Mouse (Mus musculus): Measurements from ENCODE around the gene Cbarp.
"Not testable (repeated sequence)": the region's sequence is repeated elsewhere in the genome, so short reads cannot be mapped to it uniquely, and the experiment has no call there.

The Cbarp gene

GRCm38 (mm10) chr10:80169651-80170050 lies 29.0 kb upstream of the Cbarp start:
- no peak for DNase-seq

- no peak for DNase-seq
Observed at GRCm38 (mm10) chr10:80169070-80169469, 28.4 kb upstream of the Cbarp start.

DNA sequence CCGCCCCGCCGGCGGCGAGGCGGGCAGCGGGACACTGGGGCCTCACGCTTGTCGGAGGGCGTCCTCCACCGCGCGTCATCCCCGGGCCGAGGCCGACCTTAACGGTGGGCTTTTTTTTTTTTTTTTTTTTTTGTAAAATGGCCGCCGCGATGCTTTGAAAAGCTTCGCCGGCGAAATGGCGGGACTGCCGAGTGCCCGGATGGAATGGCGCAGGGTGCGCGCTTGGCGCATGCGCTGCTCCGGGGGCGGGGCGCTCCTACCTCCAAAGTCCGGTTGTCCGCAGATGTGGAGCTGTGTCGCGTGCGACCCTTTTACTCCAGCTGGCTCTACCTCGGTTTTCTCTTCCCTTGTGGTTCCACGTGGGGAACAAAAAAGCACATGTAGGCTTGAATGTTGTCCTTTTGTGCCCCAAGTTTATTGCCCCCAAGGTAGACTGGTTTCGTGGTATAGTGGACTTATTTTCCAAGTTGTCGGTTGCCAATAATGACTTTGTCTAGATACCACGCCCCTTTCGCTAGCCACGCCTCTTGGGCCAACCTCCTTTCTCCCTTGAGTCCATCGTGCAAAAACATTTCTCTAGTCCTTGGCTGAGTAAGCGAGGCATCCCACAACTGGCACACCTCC lies 27.5 kb upstream of the Cbarp start:
- peak; percentile 97 for DNase-seq

DNA sequence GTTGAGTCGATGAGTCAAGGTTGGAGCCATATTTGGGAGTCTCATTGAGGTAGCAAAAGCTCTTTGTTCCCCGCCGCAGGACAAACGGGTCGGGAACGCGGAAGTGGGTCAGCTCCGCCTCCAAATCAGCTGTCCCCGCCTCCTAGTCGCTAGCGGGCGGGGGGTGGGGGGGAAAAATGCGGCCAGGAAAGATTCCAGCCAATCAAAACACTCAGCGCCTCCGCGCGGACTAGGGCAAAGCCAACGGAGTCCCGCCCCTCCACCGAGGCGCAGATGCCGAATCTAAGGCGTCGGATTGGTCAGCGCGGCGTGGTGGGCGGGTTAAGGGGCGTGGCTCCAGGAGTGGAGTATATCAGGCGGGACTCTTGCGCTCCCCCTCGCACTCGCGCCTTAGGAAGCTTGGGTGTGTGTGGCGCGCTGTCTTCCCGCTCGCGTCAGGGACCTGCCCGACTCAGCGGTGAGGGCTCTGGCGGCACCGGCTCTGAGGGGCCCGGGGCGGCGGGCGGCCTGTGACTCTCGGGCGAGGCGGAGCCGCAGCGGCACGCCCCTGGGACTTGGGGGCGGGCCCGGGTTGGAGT lies 26.9 kb upstream of the Cbarp start:
- DNase-seq: peak; percentile 100

- not testable (repeated sequence) for DNase-seq
Observed at GRCm38 (mm10) chr10:80166136-80166535, 25.5 kb upstream of the Cbarp start.

DNA sequence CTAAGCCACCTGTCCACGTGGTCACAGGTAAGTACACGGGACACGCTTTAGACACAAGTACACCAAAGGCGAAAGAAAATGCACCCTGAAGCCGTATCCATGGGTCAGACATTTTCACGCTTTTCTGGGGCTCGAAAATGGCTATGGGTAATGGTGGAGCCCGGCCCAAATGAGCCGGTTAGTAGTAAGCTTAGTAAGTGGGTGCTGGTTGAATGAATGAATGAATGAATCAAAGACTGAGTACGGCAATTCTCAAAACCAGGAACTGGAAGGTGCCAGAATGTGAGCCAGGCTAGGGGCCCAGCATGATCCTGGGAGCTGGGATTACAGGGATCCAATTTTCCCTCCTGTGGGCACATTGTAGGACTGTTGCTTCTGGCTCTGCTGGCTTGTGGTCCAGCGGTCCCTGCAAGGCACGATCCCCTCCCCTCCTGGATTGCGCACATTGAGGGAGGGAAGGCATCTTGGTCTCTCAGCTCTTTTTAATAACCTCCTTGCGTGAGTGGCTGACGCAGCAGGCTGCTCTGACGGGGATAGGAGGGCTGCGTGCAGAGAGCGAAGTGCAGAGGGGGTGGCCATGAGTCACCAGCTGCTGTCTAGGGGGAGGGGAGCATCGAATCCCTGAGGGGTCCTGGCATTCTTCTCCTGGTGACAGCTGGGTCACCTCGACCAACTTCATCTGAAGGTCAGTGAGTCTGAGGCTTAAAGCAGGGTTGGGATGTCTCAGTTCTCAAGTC lies 24.9 kb upstream of the Cbarp start, which contains the start of gene Cirbp:
TSS of gene Cirbp (plus strand) at position 594 of the 737 bp plus-strand sequence.
- DNase-seq: peak; percentile 66

DNA sequence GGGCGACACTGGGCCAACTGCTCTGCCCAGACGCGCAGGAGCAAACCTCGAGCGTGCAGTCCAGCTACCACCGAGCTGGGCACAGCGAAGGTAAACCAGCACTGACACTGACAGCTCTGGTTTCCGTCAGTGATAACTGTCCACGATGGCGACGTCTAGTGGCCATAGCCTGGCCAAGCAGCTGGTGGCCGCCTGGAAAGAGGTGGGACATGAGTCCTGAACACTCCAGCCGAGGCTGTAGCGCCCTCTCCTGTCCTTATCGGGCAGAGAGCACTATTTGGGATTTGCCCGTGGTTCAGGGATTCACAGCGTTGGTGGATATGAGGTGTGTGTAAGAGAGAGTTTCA lies 24.3 kb upstream of the Cbarp start:
- peak; percentile 97 for DNase-seq

DNA sequence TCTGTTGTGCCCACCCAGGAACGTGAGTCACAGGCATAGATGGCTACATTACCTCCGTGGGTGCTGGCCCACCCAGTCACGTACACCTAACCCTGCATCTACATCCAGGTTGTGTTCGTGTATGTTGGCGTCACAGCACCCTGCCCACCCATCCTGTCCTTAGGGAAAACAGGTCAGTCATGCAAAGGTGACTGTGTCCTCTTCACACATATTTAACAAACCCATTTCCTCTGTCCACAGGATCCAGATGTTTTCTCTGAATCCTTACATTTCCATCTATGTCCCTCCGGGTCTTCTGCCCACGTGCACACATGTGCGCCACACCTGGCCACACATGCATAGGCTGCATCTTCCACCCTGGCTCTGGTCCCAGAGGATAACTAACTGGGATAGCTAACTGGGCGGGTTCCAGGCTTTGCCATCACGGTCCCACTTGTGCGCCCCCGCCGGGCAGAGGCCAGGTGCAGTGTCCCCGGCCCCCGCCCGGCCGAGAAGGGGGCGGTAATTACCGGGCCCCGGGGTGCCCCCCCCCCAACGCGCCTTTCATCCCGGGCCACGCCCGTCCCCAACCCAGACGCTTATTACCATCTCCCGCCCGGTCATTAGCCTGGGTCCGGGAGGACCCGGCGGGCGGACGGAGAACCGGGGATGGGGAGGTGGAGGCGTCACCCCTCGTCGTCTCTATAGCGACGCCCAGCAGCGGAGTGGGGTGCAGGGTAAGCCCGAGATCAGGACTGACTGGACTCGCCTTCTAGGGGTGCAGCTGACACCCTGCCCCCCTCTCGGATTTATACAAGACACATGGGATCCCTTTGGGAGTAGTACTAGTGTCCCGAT lies 23.7 kb upstream of the Cbarp start:
- DNase-seq: peak; percentile 32

DNA sequence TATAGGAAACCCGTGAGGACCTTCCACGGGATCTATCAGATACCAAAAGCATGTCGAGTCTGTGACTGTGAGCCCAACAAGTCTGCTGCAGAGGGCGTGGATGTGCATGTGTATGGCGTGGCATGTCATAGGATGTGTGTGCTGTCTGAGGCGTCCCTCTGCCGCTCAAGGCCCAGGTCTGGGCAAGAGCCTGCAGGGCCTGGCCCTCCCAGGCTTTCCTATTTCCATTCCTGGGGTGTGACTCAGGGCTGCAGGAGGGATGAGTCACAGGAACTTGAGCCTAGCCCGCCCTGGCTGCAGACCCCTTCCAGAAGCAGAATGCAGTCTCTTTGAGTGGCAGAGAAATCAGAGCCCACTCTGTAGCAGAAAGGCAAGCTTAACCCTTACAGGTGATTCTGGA lies 23.1 kb upstream of the Cbarp start:
- no peak for DNase-seq

DNA sequence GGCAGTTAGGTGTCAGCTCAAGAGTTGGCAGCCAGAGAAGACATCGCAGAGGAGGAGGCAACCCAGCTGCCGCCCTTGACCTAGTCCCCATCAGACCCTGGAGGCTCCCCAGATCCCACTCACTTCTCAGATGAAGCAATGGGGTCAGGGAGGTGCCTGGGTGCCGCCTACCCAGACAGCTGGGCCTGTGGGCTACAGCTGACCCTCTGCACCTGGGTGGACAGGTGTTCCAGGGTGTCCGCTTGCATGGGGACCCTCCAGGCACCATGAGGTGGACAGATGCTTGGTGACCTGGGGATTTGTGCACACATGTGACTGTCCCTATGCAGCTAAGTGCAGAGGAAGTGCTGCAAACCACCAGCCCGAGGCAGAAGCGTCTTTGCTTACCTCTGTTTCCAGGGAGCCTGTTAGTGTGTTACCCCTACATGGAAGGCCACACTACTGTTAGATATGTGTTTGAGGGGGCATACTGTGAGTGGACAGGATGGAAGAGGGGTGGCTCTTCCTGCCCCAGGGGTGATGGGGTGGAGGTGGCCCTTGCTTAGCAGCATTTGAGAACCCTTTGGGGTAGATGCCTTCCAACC lies 22.2 kb upstream of the Cbarp start:
- no peak for DNase-seq

- no peak for DNase-seq
Observed at GRCm38 (mm10) chr10:80162243-80162608, 21.6 kb upstream of the Cbarp start.

DNA sequence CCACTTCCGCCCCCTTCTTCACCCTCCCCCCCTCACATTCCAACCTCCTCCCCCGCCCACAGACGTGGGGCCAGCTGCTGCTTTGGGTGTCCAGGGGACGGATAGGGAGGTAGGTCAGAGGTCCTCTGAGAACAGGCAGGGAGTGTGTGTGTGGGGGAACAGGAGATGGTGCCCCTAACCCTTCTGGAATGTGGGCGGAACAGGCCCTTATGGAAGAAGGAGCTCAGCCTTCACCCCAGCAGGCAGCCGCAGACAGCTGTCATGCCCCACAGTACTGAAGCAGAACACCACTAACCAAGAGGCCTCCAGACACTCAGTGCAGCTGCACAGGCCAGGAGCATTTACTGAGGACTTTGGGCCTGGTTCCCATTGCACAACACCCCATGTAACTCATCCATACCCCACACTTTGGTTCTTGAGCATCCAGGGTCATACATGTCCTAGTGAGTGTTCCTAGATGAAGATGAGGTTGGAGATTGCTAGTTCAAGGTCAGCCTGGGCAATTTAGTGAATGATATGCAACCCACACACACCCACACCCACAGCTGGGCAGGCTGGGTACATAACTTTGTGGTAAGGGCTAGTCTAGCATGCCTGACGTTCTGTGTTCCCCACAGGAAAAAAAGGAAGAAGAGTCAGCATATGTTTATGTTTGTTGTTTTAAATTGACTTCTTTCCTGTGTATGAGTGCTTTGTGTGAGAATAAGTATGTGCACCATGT lies 21.0 kb upstream of the Cbarp start:
- DNase-seq: peak; percentile 83

- peak; percentile 83 for DNase-seq
Observed at GRCm38 (mm10) chr10:80160455-80161371, 20.1 kb upstream of the Cbarp start.

GRCm38 (mm10) chr10:80159561-80160454 lies 19.2 kb upstream of the Cbarp start:
- peak; percentile 100 for DNase-seq

GRCm38 (mm10) chr10:80159021-80159560 lies 18.5 kb upstream of the Cbarp start:
- peak; percentile 74 for DNase-seq

DNA sequence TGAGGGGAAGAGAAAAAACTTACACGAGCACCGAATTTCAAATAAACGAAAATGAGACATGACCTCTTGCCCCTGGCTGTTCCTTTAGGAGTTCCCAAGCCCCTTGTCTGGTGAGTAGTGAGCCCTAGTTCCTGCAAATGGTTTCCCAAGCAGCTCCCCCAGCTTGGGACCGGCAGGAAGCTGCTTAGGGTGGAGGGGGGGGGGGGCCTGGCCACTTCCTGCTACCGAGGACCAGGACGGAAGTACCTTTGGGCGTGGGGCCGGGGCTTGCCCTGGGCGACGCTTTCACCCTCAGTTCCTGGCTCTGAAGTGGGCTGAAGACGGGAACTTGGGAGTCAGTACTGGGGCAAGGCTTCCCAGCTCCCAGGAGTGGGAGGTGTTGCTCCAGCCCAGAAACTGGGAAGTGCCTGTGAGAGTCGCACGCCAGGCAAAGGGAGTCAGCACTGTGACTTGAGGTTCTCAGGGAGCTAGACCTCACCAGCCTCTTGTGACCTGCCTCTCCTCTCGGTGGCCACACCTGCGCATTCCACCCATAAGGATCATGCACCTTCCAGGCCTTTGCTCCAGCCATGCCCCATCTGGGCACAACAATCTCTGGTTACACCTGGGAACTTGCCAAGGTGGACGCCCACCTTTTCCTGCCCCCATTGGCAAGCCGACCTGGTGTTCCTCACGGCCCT lies 17.8 kb upstream of the Cbarp start:
- peak; percentile 71 for DNase-seq

GRCm38 (mm10) chr10:80157141-80157929 lies 16.7 kb upstream of the Cbarp start:
- no peak for DNase-seq

DNA sequence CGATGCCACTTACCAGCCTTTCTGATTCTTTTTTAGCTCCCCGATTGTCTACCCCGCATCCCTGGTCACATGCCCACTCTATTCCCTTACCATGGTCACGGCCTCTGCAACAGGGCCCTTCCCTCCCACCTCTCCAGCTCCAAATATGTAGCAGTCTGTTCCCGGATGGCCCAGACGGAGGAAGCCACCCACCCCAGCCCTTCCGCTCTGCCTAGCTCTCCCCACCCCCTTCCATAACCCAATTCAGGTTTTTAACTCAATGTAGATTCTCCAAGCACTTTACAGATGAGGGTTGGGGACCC lies 16.1 kb upstream of the Cbarp start:
- DNase-seq: no peak

Data from embryo, embryonic 11 days (tissue).